Mouse (Mus musculus) heart, adult 18-20 months (tissue): ENCODE data around the gene Slc4a2. TPM values are rescaled to one million over a fixed set of nuclear protein-coding genes. Genes with fewer than 3 reads are reported as not detected.
"Not testable (repeated sequence)": the region's sequence is repeated elsewhere in the genome, so short reads cannot be mapped to it uniquely, and the experiment has no call there.

Source experiments
- DNase-seq, 2 experiments: peaks; one replicate each; pipeline ENCODE4 v3.0.0; 2021 to 2022; ENCODE audit warnings: mixed read lengths in 1 of 2
- total RNA-seq, 2 experiments: library from RNA; stranded (reverse); gene quantifications; 2 replicates each; pipeline ENCODE4 v1.2.3; 2021

Gene Slc4a2
- total RNA-seq, 2 experiments from 2014 or later = 25.5 to 30.3 TPM

DNA sequence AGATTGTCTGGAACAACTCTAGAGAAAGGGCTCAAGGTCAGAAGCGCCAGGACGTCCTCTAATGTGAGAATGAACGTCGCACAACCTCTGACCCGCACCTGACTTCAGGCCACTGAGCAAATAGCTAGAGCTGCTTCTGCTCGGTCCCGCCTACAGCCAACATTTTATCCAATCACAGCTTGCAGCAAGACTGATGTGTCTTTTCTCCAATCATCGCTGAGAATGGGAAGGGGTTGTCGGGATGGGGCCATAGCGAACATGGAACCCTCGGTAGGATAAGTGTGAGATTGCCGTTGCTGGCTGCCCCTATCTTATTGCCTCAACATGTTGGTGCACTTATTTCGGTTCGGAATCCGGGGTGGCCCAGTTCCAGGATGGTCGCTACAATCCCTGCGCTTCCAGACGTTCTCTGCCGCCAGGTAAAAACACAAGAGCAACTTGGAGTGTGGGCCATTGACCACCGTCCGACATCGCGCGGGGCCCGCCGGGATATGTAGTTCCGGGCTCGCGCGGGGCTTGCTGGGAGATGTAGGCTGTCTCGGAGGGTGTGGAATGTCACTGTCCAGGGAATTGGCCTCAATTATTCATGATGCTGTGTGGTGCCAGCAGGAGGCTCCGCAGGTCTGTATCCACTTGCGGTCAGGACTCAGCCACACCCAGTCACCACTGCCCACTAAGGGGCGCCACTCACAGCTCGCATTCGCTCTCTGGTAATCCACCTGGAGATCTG lies 29.3 kb upstream of the Slc4a2 start:
- peak; percentile 99 for DNase-seq

DNA sequence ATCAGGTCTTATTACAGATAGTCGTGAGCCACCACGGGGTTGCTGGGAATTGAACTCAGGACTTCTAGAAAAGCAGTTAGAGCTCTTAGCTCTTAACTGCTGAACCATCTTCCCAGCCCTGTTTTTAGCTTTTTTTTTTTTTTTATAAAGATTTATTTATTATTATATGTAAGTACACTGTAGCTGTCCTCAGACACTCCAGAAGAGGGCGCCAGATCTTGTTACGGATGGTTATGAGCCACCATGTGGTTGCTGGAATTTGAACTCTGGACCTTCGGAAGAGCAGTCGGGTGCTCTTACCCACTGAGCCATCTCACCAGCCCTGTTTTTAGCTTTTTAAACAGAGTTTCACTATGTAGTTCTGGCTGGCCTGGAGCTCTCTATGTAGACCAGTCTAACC lies 27.4 kb upstream of the Slc4a2 start:
- not testable (repeated sequence) for DNase-seq

DNA sequence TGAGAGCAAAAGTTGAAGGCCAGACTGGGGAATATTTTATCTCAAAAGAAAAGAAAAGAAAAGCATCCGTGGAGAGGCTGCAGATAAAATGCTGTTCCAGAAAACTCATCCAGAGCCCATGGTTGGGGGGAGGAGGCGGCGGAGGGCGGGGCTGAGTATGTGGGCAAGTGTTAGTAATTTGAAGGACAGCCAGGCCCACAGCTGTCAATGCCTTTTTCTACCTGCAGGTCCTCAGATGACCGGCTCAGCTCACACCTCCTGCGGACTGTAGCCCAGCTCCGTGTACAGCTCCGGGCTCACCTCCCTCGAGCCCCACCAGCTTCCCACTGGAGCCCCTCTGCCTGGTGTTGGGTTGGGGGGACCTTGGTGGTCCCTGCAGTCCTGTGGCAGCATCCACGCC lies 24.0 kb upstream of the Slc4a2 start:
- DNase-seq = no peak

DNA sequence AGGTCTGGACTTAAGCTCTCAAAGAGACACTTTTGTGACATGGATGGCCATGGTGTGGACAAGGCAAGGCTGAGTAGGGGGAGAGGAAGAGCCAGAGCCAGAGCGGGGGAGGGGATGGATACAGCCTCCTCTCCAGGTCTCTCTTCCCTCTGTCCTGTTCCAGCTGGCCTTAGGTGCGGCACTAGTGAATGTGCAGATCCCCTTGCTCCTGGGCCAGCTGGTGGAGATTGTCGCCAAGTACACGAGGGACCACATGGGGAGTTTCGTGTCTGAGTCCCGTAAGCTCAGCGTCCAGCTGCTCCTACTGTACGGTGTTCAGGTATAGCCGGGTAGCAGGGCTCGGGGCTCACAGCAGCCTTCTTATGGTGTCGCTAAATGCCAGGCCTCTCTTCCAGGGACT lies 23.3 kb upstream of the Slc4a2 start:
- no peak for DNase-seq

DNA sequence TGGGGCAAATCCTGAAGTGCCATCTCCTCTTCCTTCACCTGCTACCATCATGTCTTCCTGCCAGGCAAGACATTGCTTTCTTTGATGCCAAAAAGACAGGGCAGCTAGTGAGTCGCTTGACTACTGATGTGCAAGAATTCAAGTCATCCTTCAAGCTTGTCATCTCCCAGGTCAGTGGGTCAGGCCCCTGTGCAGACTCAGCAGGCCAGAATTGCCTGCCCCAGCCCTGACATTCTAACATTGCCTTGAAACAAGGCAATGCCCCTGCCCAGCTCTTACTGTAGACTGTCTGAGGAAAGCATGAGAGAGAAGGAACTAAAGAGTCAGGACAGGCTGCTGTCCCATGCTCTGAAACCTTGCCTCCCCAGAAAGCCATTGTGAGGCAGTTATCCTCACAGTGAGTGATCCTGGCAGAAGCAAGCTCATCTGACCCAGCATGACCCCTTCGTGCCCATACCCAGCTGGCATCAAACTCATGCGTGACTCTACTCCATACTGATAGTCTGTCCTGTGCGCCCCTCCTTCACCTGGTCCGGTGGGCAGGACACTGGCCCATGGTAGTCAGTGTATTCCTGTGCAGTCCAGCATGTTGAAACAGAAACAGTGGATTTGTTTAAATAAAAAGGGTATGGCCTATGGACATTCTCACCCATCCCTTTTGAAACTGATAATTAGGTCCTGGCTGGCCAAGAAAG lies 22.6 kb upstream of the Slc4a2 start:
- no peak for DNase-seq

DNA sequence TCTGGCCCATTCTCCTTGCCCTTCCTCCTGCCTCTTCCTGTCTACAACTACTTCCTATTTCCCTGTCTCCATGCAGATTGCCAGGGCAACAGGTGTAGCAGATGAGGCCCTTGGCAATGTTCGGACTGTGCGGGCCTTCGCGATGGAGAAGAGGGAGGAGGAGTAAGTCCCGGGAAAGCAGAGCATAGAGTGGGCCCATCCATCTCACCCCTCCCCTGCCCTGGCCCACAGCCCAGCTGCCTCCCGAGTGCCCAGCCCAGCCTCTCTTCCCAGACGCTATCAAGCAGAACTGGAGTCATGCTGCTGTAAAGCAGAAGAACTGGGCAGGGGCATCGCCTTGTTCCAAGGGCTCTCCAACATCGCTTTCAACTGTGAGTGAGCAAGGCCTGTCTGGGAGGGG lies 21.7 kb upstream of the Slc4a2 start:
- no peak for DNase-seq

DNA sequence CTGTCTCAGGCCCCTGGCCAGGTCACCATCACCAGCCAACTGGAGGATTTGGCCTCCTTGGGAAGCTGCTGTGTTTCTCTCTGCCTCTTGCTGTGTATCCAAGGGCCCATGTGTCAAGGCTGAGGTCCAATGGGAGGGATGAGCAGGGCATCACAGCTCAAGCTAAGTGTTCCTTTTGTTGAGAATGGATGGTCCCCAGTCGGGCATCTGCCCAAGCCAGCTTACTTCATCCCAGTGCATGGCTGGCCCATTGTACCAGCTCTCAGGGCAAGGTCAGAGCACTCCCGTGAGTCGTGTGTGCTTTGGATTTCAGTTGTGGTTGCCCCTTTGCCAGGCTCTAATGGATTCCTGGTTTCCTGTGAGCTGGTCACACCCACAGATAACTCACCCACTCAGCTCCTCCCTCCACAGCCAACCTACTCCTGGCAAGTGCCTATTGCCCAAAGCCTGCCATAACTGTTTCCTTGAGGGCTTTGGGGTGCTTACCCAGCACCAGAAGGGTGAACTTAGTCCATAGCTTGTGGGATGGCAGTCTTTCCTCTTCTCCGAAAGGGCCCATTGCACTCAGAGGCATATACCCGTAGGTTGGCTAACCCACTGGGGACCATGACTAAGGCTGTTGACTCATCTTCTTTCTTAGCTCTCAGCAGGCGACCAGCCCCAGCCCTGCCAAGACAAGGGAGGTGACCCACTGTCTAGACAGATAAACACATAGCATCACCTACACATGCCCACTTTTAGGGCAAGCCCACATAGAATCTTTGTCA lies 18.9 kb upstream of the Slc4a2 start:
- DNase-seq = no peak

DNA sequence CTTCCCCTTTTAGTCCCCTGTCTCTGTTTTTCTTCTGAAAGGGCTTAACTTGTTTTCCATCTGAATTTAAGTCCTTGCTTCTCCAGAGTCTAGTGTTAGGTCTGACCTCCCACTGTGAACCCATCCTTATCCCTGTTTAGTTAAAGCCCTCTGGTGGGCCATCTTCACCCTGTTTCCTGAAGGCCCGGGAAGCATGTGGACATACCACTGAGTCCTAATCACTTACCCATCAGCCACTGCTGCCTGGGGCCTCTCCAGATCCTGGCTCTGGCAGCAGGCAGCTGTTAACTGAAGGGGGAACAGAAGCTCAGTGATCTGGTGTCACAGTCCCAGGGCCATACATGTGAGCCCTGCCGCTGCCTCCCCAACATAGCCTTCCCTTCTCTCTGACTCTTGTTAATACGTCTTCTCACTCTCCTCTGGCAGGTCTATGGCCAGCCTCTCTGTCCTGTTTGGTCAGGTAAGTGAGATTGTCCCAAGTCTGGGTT lies 18.2 kb upstream of the Slc4a2 start:
- no peak for DNase-seq

DNA sequence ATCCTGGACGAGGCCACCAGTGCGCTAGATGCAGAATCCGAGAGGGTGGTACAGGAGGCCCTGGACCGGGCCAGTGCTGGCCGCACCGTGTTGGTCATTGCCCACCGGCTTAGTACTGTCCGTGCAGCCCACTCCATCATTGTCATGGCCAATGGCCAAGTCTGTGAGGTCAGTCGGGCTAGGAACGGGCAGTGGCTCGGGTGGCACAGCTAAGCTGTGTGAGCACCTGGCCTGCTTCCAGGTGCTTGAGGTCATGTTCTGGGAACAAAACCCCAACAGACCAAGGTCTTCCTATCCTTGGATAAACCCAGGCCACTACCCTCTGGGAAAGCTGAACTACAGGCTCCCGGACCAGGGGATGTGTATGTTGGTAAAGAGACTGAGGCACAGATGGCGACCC lies 15.0 kb upstream of the Slc4a2 start:
- DNase-seq = peak in 1 of 2 experiments; percentile 24

DNA sequence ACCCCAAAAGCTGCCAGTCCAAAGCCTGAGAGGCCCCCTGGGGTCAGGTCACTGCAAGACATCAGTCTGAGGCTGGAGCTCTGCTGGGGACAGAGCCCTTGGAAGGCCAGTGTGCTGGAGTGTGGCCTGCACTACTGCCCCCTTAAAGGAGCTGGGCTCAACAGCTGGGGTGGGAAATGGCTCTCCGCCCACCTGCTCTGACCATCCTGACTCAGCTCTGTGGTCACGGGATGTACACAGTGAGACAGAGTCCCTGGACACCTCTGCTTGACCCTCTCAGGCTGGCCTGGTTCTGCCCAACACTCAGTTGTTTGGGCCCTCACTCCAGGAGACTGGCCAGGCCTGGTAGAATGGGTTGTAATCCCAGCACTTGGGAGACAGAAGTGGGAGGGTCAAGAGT lies 14.2 kb upstream of the Slc4a2 start:
- no peak for DNase-seq

DNA sequence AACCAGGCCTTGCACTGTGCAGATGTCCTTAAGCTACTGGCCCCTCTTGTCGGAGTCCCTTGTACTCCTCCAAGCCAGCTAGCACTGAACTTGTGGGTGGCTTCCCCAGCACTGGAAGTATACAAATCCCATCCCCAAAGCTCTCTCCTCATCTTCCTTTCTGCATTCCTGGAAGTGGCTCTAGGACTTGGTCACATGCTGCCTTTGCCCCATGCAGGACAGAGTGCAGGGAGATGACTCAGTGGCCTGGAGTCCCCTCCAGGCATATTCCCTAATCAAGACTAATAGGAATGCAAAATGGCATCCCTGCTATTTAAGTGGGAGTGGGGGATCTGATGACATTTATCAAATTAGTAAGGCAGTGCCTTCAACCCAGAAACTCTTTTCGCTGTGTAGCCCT lies 11.6 kb upstream of the Slc4a2 start:
- no peak for DNase-seq

DNA sequence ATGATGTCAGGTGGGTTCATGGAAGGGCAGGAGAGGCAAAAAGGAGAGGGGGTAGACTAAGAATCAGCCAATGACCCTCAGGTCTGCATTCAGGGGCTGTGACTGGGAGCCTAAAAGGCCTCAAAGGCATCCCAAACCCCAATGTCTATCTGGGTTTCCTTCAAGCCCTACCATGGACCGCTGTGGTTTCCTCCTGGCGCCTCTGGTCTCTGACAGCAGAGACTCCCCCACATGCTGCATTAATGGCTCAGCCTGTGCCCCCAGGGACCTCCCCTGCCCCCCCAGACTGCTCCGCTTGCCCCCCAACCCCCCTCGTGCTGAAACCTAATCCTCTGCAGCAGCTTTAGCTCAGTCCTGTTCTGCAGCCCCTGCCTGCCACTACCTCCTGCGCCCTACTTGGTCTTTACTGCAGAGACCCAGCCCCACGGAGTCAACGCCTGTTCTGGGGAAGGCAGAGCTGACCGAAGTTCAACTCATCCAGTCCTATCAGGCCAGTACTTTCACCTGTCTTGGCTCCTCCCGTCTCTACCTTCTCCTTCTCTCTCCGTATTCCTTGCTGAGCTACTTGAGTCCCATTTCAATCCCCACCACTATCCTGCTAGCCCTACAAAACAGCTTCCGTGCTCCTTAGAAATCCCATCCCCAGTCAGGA lies 10.5 kb upstream of the Slc4a2 start, which contains the start of gene Asic3:
Asic3 (plus strand) TSS at position 351 of the 652 bp plus-strand sequence.
- DNase-seq = no peak

DNA sequence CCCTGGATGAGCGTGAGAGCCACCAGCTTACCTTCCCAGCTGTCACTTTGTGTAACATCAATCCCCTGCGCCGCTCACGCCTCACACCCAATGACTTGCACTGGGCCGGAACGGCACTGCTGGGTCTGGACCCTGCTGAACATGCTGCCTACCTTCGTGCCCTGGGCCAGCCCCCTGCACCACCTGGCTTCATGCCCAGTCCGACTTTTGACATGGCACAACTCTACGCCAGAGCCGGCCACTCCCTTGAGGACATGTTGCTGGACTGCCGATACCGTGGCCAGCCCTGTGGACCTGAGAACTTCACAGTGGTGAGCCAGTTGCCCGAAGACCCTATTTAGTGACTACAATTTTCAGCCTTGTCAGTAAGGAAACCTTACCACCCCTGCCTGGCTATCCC lies 9.7 kb upstream of the Slc4a2 start:
- DNase-seq = no peak

DNA sequence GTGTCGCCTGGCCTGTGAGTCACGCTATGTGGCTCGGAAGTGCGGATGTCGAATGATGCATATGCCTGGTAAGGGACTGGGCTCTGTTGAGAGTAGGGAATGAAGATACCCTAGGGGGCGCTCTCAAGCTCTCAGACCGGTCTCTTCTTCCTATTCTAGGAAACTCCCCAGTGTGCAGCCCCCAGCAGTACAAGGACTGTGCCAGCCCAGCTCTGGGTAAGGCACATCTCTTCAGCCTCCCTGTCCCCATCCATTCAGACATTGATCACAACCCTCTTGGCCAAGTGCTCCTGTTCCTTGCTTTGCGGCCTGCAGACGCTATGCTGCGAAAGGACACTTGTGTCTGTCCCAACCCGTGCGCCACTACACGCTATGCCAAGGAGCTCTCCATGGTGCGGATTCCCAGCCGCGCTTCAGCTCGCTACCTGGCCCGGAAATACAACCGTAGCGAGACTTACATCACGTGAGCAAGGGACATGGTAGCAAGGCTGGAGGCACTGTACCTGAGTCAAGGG lies 7.4 kb upstream of the Slc4a2 start:
- DNase-seq = peak; percentile 70 to 78

DNA sequence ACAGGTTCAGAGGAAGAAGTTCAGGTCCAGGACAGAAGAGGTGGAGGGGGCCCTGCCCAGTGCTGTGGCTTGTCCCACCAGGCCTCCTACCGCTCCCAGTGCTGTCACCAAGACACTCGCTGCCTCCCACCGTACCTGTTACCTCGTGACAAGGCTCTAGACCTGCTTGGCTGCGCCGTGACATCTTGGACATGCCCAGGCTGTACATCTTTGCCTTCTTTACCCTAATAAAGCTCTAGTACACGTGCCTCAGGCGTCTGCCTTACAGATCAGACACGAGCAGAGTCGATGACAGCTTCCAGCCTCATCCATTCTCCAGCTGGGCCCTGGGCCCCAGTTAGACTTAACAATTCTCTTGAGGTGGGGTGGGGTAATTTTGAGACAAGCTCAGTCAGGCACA lies 6.0 kb upstream of the Slc4a2 start:
- DNase-seq = no peak

DNA sequence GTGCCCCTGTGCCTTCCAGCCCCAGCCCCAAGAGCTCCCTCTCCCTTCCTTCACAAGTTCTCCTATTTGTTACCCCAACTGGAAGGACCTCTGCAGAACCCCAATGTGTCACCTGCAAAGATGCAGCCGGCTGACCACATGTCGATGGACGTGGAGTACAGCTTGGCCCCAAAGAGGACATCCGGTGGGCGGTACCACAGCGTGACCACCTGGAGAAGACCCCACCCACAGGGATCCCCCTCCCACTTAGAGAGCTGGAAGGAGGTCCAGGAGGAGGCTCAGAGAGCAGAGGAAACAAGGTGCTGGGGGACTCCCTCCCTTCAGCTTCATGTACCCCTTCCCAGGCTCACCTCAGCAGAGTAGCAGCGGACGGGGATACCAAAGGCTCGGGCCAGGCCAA lies 3.3 kb upstream of the Slc4a2 start:
- DNase-seq = no peak

DNA sequence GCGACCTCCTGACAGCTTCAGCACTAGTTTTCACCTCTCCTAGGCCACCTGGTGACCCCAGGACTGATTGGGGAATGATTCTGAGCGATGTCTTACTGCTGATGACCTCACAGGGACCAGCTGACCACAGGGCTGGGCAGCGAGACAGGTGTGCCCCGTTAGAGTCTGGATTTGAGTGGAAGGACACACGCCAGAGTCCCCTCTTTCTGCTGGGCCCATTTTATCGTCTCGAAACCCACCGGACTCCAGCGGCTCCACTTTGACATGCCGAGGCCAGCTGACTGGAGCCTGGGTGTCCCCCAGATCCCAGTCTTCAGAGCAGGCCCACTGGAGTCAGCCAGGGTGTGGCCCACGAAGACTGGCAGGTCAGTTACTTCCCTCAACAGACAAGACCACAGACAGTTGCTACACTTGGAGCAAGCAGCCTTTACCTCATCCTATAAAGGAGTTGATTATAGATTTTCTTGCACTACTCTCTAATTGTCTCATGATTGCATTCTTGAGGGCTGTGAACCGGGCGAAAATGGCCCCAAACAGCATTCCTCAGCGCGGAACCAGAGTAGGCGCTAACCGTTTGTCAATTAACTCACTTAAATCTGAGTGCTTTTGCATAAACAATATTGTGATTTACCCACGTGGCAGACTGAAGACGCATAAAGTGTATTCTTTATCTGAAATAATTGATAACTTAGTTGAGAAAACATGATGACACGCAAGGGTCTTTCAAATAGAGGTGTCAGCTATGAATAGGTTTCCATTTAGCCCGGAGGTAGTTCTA lies 556 bp downstream of the Slc4a2 start:
- DNase-seq = no peak

DNA sequence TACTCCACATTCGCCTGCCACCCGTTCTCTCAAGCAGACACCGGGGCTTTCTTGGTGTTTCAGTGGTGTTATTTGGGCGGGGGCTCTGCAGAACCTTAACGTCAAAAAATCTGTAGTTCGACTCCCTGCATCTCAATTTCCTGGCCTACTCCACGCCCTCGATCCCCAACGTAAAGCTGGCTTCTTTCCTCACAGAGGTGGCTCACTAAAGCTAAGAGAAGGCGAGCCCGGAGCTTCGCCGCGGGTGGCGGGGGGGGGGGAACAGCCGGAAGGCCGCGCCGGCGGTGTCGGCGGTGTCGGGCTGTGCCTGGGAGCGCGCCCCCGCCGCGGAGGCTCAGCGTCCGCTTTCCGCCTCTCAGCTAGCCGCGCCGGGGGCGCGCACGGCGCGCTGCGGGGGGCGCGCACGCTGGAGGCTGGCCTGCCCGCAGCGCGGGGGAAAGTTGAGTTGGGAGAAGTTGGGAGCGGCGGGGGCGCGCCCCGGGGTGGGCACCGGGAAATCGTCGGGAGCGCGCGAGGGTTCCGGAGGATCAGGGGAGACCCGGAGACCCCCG lies 1.3 kb downstream of the Slc4a2 start:
- DNase-seq = peak; percentile 86 to 89

DNA sequence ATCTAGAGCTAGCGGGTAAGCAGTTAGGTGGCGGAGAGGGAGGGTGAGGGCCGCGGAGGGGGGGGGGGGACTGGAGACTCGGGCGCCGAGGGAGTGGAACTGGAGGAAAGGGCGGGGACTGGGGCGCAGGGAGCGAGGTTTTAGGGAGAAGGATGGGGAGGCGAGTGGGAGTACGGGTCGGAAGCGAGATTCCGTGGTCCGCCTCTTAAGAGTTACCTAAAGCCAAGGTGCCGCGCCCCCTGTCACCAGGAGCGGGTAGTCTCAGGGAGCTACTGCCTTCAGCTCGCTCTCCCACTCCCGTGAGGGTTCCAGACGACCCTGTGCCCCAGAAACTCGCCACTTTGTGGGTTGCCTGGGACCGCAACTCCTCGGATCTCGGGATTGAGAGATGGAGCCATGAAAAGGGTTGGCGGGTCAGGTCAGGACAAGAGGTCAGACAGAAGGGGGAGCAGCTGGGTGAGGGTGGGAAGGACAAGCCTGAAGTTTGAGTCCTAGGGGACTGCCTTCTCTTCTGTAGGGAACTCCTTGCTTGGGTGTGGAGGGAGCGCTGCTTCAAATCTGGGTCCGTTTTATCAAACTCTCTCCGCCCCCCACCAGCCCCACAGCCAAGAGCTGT lies 1.9 kb downstream of the Slc4a2 start:
- peak in 1 of 2 experiments; percentile 72 for DNase-seq

DNA sequence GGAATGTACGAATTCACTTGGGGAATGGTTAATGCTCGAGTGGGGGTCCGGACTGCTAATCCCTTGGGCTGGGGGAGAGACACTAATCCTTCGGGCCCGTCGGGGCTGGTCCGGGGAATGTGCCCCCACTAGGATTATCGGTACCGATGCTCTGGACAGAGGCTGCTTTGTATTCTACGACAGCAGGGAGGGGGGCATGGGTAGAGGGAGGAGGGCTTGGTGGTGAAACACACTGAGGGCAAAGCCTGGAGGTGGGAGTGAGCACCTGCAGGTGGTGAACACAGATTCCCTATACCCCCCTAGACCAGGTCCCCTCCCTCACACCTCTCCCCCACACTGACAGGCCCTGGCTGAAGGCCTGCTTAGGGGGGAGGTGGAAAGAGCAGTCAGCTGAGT lies 2.4 kb downstream of the Slc4a2 start:
- DNase-seq = no peak
